Mouse (Mus musculus) heart, adult 2 months (tissue): Measurements from ENCODE around the gene Ubl7.

Experiments used
- CTCF ChIP-seq: fragments of 200-600 bp; IDR thresholded peaks from 2 replicates; pipeline ENCODE4 v1.8.1; 2022; ENCODE audit warnings: antibody characterized with exemption, mild to moderate bottlenecking, moderate library complexity
- POLR2A ChIP-seq: fragments of 200-500 bp; IDR thresholded peaks from 2 replicates; pipeline ENCODE4 v1.6.1; 2011; ENCODE audit warnings: mild to moderate bottlenecking, low read depth, low read length, control low read depth; ENCODE audit not compliant: insufficient read depth

DNA sequence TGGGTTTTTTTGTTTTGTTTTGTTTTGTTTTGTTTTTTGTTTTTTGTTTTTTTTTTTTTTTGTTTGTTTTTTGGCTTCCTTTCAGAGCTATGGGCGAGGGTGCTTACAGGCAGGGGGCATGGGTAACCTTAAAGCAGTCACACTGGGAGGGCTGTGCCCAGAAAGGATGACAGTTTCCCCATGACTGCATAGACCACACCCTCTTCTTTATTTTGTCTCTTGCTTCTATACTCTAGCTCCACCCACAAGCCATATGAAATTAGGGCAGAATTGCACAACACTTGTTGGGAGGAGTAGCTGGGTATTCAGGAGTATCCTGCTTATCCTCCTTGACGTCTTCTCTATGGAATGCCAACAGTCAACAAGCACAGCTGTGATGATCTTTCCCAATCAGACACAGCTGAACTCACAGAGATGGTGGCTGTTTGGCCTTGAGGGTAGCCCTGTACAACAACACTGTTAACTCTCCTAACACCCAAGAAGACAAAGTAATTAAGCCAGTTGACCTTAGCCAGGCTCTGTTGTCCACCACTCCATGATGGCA, 40.4 kb upstream of the Ubl7 start:
- TF ChIP-seq CTCF: no peak
- TF ChIP-seq POLR2A: no peak
